Mouse (Mus musculus): ENCODE results near the gene Nudcd3.

DNA sequence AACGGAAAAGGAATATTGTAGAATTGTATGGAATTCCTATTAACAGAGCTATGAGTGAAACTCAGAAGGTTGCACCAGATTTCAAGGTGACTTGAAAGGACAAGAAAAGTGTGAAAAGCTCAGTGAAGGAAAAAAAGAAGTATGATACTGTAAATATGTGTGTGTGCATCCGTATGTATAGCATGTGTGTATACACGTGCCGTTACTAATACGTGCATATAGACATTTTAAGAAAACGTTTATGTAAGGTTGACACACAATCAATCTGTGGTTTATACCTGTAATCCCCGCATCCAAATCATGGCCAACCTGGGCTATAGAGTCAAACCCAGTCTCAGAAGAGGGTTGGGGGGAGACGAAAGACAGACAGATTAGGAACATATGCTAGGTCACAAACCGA is 355 bp upstream of the Nudcd3 start:
- TF ChIP-seq HCFC1 (IDR thresholded peaks at IDR 0.05; ENCODE audit: borderline replicate concordance, insufficient read depth, low read length), result no peak
- no peak for TF ChIP-seq MAFK (IDR thresholded peaks at IDR 0.05; ENCODE audit: insufficient read depth, low read depth, low read length)
